Mouse (Mus musculus): ENCODE data around the gene Proca1.

Proca1 gene

GRCm38 (mm10) chr11:78166161-78166560, 27.0 kb upstream of the Proca1 start:
- no peak for DNase-seq

- DNase-seq: no peak
These were observed 26.6 kb upstream of the Proca1 start for GRCm38 (mm10) chr11:78166640-78167039.

GRCm38 (mm10) chr11:78167257-78167959, 25.8 kb upstream of the Proca1 start:
- DNase-seq: no peak

GRCm38 (mm10) chr11:78168541-78169468, 24.4 kb upstream of the Proca1 start:
- no peak for DNase-seq

GRCm38 (mm10) chr11:78170306-78170705, 22.9 kb upstream of the Proca1 start:
- DNase-seq: no peak

GRCm38 (mm10) chr11:78171328-78171727, 21.9 kb upstream of the Proca1 start:
- no peak for DNase-seq

- no peak for DNase-seq
These were observed 21.0 kb upstream of the Proca1 start for GRCm38 (mm10) chr11:78172034-78172747.

GRCm38 (mm10) chr11:78172748-78173383, 20.3 kb upstream of the Proca1 start:
- no peak for DNase-seq

- no peak for DNase-seq
These were observed 18.7 kb upstream of the Proca1 start for GRCm38 (mm10) chr11:78174506-78174905.

GRCm38 (mm10) chr11:78175771-78176401, 17.3 kb upstream of the Proca1 start:
- no peak for DNase-seq

- peak; percentile 70 to 83 for DNase-seq
These were observed 16.8 kb upstream of the Proca1 start, which contains the start of the genes Nek8 and Tlcd1 for GRCm38 (mm10) chr11:78176402-78176862. Nek8 (minus strand) TSS chr11:78176675. Tlcd1 (plus strand) TSS chr11:78176711.

- DNase-seq: no peak
These were observed 16.3 kb upstream of the Proca1 start for GRCm38 (mm10) chr11:78176905-78177331.

GRCm38 (mm10) chr11:78177437-78177836, 15.8 kb upstream of the Proca1 start:
- no peak for DNase-seq

- peak; percentile 96 to 97 for DNase-seq
These were observed 15.0 kb upstream of the Proca1 start for GRCm38 (mm10) chr11:78177903-78178858.

- DNase-seq: peak; percentile 80 to 87
These were observed 14.2 kb upstream of the Proca1 start for GRCm38 (mm10) chr11:78178859-78179437.

- DNase-seq: no peak
These were observed 13.7 kb upstream of the Proca1 start for GRCm38 (mm10) chr11:78179438-78179999.

- no peak for DNase-seq
These were observed 13.0 kb upstream of the Proca1 start for GRCm38 (mm10) chr11:78180081-78180761.

- DNase-seq: no peak
These were observed 11.3 kb upstream of the Proca1 start for GRCm38 (mm10) chr11:78181830-78182357.

GRCm38 (mm10) chr11:78182450-78182849, 10.7 kb upstream of the Proca1 start:
- no peak for DNase-seq
